Mouse (Mus musculus) kidney, adult 2 months (tissue): ENCODE data around the gene Cirbp.

Source experiments
- CTCF ChIP-seq: fragments of 200-500 bp; conservative IDR thresholded peaks from 2 replicates; pipeline ENCODE4 v1.5.1; 2011; ENCODE audit warnings: low read depth, mild to moderate bottlenecking, control low read depth, low read length, moderate library complexity, mixed read lengths; ENCODE audit not compliant: insufficient read depth, insufficient read length
- POLR2A ChIP-seq: fragments of 200-500 bp; IDR thresholded peaks from one replicate; pipeline ENCODE4 v1.6.1; 2011; ENCODE audit warnings: low read depth, low read length, control low read depth

GRCm38 (mm10) chr10:80116927-80117691 is 48.7 kb upstream of the Cirbp start:
- TF ChIP-seq CTCF (no peak), POLR2A (no peak)
